Mouse (Mus musculus) heart, embryonic 11.5 days (tissue): Measurements from ENCODE around the gene 4933416C03Rik. TPM values are rescaled to one million over a fixed set of nuclear protein-coding genes. Genes with fewer than 3 reads are reported as not detected.

ENCODE experiments used
- ATAC-seq: fragments of 200-750 bp; cut with Nextera tagmentation; replicated peaks from 2 replicates; pipeline ENCODE4 v1.8.0; 2017; ENCODE audit warnings: moderate library complexity; ENCODE audit not compliant: insufficient number of reproducible peaks, low FRiP score, low TSS enrichment
- H3K27ac ChIP-seq: fragments of 300-500 bp; sonication (generic); 2 replicates; pipeline ENCODE4 v1.5.1; 2014; ENCODE audit warnings: mild to moderate bottlenecking, low read depth, low read length
- H3K27me3 ChIP-seq: fragments of 300-500 bp; sonication (generic); 2 replicates; pipeline ENCODE4 v1.6.1; 2014; ENCODE audit warnings: mild to moderate bottlenecking, low read length, mixed read lengths; ENCODE audit not compliant: control insufficient read depth, insufficient read depth
- H3K36me3 ChIP-seq: fragments of 300-500 bp; sonication (generic); 2 replicates; pipeline ENCODE4 v1.6.1; 2014; ENCODE audit warnings: mild to moderate bottlenecking, low read length, moderate library complexity, mixed read lengths; ENCODE audit not compliant: control insufficient read depth, insufficient read depth
- H3K4me1 ChIP-seq: fragments of 300-500 bp; sonication (generic); 2 replicates; pipeline ENCODE4 v1.6.1; 2014; ENCODE audit warnings: low read length; ENCODE audit not compliant: control insufficient read depth, insufficient read depth
- H3K4me2 ChIP-seq: fragments of 300-500 bp; sonication (generic); 2 replicates; pipeline ENCODE4 v1.6.1; 2014; ENCODE audit warnings: mild to moderate bottlenecking, moderate library complexity
- H3K4me3 ChIP-seq: fragments of 300-500 bp; sonication (generic); 2 replicates; pipeline ENCODE4 v1.5.1; 2014; ENCODE audit warnings: low read depth, low read length
- H3K9ac ChIP-seq: fragments of 300-500 bp; sonication (generic); 2 replicates; pipeline ENCODE4 v1.6.1; 2014; ENCODE audit warnings: mild to moderate bottlenecking, low read depth, low read length, moderate library complexity
- H3K9me3 ChIP-seq: fragments of 300-500 bp; sonication (generic); replicated peaks from 2 replicates; pipeline ENCODE4 v1.6.1; 2016; ENCODE audit warnings: low read length; ENCODE audit not compliant: control insufficient read depth
- WGBS: fragments of 180-500 bp; shearing (Covaris S2); extraction: QIAGEN DNeasy Blood & Tissue Kit; methylation state at CpG from one replicate; pipeline ENCODE4 v1.1.7; 2014; ENCODE audit not compliant: insufficient replicate concordance; 5-methylcytosine and 5-hydroxymethylcytosine counted together
- polyA plus RNA-seq: library from polyadenylated mRNA; unstranded; fragments of >200 nt; fragmentation: Nextera tagmentation; extraction: Ambion mirVana; gene quantifications from 2 replicates; pipeline ENCODE4 v1.2.1, GENCODE M21; 2014

Gene 4933416C03Rik
- not detected in 2 replicates for polyA plus RNA-seq

- Histone ChIP-seq H3K9me3 (no peaks in the 10 kb centered on the region; the same call in 1 of the 2 replicates), H3K27me3 (no peaks in the 10 kb centered on the region), H3K4me3 (no peak within 1 kb of the TSS), H3K36me3 (no peaks in the 10 kb centered on the region), H3K27ac (no peak within 1 kb of the TSS), H3K4me2 (no peak within 1 kb of the TSS), H3K9ac (no peak within 1 kb of the TSS), H3K4me1 (no peaks in the 10 kb centered on the region)
- no peak for ATAC-seq
- 87% methylated on average over 39 of the region's 39 CpGs for WGBS
Observed at GRCm38 (mm10) chr10:116113867-116114474, at the start of gene 4933416C03Rik. TSS of gene 4933416C03Rik (minus strand) at chr10:116113917.

GRCm38 (mm10) chr10:116162338-116162737, 48.6 kb upstream of the 4933416C03Rik start:
- H3K27me3 ChIP-seq: no peaks in the 10 kb centered on the region
- no peak overlapping the region for H3K4me2 ChIP-seq
- H3K4me3 ChIP-seq: no peak overlapping the region
- H3K4me1 ChIP-seq: no peaks in the 10 kb centered on the region
- WGBS: 66% methylated on average over 12 of the region's 12 CpGs
- H3K36me3 ChIP-seq: no peaks in the 10 kb centered on the region
- no peaks in the 10 kb centered on the region for H3K9me3 ChIP-seq
- ATAC-seq: no peak
- H3K9ac ChIP-seq: no peak overlapping the region
- no peak overlapping the region for H3K27ac ChIP-seq

- H3K9ac ChIP-seq: no peak overlapping the region
- H3K27me3 ChIP-seq: no peaks in the 10 kb centered on the region
- WGBS: 54% methylated on average over 1 of the region's 1 CpGs
- H3K27ac ChIP-seq: no peak overlapping the region
- ATAC-seq: no peak
- H3K36me3 ChIP-seq: no peaks in the 10 kb centered on the region
- H3K4me1 ChIP-seq: no peaks in the 10 kb centered on the region
- H3K9me3 ChIP-seq: peaks cover 3% of the 10 kb centered on the region; the same call in 1 of the 2 replicates
- H3K4me3 ChIP-seq: no peak overlapping the region
- no peak overlapping the region for H3K4me2 ChIP-seq
Observed at GRCm38 (mm10) chr10:116156699-116157098, 43.0 kb upstream of the 4933416C03Rik start.

GRCm38 (mm10) chr10:116154707-116155106, 41.0 kb upstream of the 4933416C03Rik start:
- no peak overlapping the region for H3K4me2 ChIP-seq
- H3K36me3 ChIP-seq: no peaks in the 10 kb centered on the region
- no peak overlapping the region for H3K27ac ChIP-seq
- H3K4me1 ChIP-seq: no peaks in the 10 kb centered on the region
- H3K9me3 ChIP-seq: peaks cover 3% of the 10 kb centered on the region; the same call in 1 of the 2 replicates
- ATAC-seq: no peak
- no peaks in the 10 kb centered on the region for H3K27me3 ChIP-seq
- H3K9ac ChIP-seq: no peak overlapping the region
- no peak overlapping the region for H3K4me3 ChIP-seq
- 83% methylated on average over 5 of the region's 5 CpGs for WGBS

- H3K4me2 ChIP-seq: no peak overlapping the region
- ATAC-seq: no peak
- H3K4me1 ChIP-seq: no peaks in the 10 kb centered on the region
- no peak overlapping the region for H3K27ac ChIP-seq
- no peaks in the 10 kb centered on the region for H3K27me3 ChIP-seq
- no peaks in the 10 kb centered on the region for H3K9me3 ChIP-seq
- WGBS: 76% methylated on average over 9 of the region's 9 CpGs
- no peaks in the 10 kb centered on the region for H3K36me3 ChIP-seq
- no peak overlapping the region for H3K4me3 ChIP-seq
- no peak overlapping the region for H3K9ac ChIP-seq
Observed at GRCm38 (mm10) chr10:116146091-116146490, 32.4 kb upstream of the 4933416C03Rik start.

- no peak for ATAC-seq
- no peak overlapping the region for H3K4me3 ChIP-seq
- WGBS: 80% methylated on average over 10 of the region's 10 CpGs
- no peaks in the 10 kb centered on the region for H3K9me3 ChIP-seq
- H3K27ac ChIP-seq: no peak overlapping the region
- H3K9ac ChIP-seq: no peak overlapping the region
- H3K4me2 ChIP-seq: no peak overlapping the region
- H3K4me1 ChIP-seq: no peaks in the 10 kb centered on the region
- no peaks in the 10 kb centered on the region for H3K27me3 ChIP-seq
- H3K36me3 ChIP-seq: no peaks in the 10 kb centered on the region
Observed at GRCm38 (mm10) chr10:116143684-116144083, 30.0 kb upstream of the 4933416C03Rik start.

GRCm38 (mm10) chr10:116140226-116140625, 26.5 kb upstream of the 4933416C03Rik start:
- H3K9me3 ChIP-seq: no peaks in the 10 kb centered on the region
- H3K4me2 ChIP-seq: no peak overlapping the region
- H3K36me3 ChIP-seq: no peaks in the 10 kb centered on the region
- 86% methylated on average over 8 of the region's 8 CpGs for WGBS
- no peak overlapping the region for H3K9ac ChIP-seq
- H3K4me3 ChIP-seq: no peak overlapping the region
- H3K4me1 ChIP-seq: no peaks in the 10 kb centered on the region
- no peak for ATAC-seq
- no peaks in the 10 kb centered on the region for H3K27me3 ChIP-seq
- H3K27ac ChIP-seq: no peak overlapping the region

- 59% methylated on average over 2 of the region's 2 CpGs for WGBS
- no peak for ATAC-seq
- H3K4me2 ChIP-seq: no peak overlapping the region
- no peaks in the 10 kb centered on the region for H3K9me3 ChIP-seq
- H3K27me3 ChIP-seq: no peaks in the 10 kb centered on the region
- no peaks in the 10 kb centered on the region for H3K4me1 ChIP-seq
- no peaks in the 10 kb centered on the region for H3K36me3 ChIP-seq
- no peak overlapping the region for H3K9ac ChIP-seq
- no peak overlapping the region for H3K4me3 ChIP-seq
- no peak overlapping the region for H3K27ac ChIP-seq
Observed at GRCm38 (mm10) chr10:116135187-116135586, 21.5 kb upstream of the 4933416C03Rik start.

- H3K4me3 ChIP-seq: no peak overlapping the region
- no peak overlapping the region for H3K9ac ChIP-seq
- no peaks in the 10 kb centered on the region for H3K9me3 ChIP-seq
- no peak overlapping the region for H3K27ac ChIP-seq
- H3K4me1 ChIP-seq: no peaks in the 10 kb centered on the region
- H3K4me2 ChIP-seq: no peak overlapping the region
- no peaks in the 10 kb centered on the region for H3K27me3 ChIP-seq
- H3K36me3 ChIP-seq: no peaks in the 10 kb centered on the region
- no peak for ATAC-seq
- WGBS: 66% methylated on average over 4 of the region's 4 CpGs
Observed at GRCm38 (mm10) chr10:116132233-116132632, 18.5 kb upstream of the 4933416C03Rik start.
